Mouse (Mus musculus): ENCODE measurements at regions not wholly inside any gene's neighbourhood (a gene's known extent, or its start where the extent isn't known, plus 50 kb on each side); places are given as distances from the start of the nearest gene placed in this dataset.

- TF ChIP-seq CTCF (IDR thresholded peaks at IDR 0.05; ENCODE audit: low read depth) = no peak
- Histone ChIP-seq H3K27me3 (ENCODE audit: insufficient read depth, low read length) (no peaks in the 10 kb centered on the region), H3K4me2 (no peak overlapping the region), H3K27ac (ENCODE audit: low read depth) (no peak overlapping the region), H3K36me3 (ENCODE audit: insufficient read depth) (no peaks in the 10 kb centered on the region), H3K9me3 (ENCODE audit: low read depth, low read length) (no peaks in the 10 kb centered on the region), H3K9ac (no peak overlapping the region), H3K4me1 (ENCODE audit: insufficient read depth) (no peaks in the 10 kb centered on the region), H3K4me3 (ENCODE audit: low read depth, low read length) (no peak overlapping the region)
- ATAC-seq (ENCODE audit: insufficient read depth) (no peak), DNase-seq (no peak)
- 93% methylated on average over 6 of the region's 6 CpGs for WGBS
Measured at GRCm38 (mm10) chr13:101433162-101433561, 334.9 kb downstream of the Pik3r1 start.

DNA sequence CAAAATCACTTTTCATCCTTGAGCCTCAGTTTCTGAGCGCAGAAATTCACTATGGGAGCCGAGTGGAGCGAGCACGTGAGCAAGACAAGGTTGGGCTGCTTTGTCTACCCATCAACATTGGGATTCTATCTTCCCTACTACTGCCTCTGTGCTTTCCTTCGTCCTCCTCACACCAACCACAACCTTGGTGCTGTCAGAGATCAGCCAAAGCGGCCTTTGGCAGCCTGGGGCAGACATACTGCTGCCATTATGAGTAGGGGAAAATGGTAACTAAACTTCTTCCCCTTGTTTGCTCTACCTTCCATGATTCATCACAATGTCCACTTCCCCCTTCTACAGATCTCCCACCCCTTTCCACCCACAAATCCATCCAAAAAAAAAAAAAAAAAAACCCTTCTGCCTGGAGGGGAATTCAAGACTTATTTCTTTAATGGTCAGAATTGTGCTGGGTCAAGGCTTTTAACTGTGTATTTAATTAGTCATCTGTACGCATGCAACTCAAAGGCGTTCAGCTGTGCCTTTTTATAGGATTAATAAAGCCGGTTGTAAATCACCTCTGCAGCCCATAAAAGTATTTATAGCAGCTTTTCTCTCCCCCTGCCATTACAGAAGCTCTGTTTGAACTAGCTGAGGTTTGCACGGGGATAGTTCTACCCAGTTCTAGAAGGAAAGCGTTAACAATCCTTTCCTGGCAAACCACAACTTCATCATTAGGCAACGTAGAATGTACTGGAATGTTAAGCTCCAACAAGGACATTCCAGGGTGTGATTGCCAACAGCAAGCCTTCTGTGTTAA lies 340.4 kb downstream of the Pik3r1 start:
- no peak for ATAC-seq (ENCODE audit: insufficient read depth)

DNA sequence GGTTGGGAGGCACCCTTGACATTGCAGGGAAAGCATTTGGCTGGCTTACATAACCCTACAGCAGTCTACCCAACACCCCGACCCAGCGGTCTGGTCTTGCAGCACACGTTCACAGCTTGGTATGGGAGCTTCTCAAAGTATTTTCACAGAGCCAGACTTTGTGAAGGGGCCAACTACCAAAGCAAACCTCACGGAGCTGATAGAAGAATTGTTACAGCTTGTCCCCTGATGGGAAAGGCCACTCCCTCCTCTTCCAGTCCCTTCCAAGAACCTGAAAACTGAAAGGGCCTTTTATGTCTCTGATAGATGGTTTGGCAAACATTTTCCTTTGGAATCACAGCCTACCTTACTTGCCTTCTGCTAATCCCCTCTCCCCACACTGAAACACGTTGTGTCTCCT lies 341.6 kb downstream of the Pik3r1 start:
- no peaks in the 10 kb centered on the region for H3K36me3 ChIP-seq (ENCODE audit: insufficient read depth)
- TF ChIP-seq CTCF (IDR thresholded peaks at IDR 0.05; ENCODE audit: low read depth) = no peak
- ATAC-seq (ENCODE audit: insufficient read depth) (no peak), DNase-seq (no peak)
- H3K4me3 ChIP-seq (ENCODE audit: low read depth, low read length) = no peak overlapping the region
- H3K4me2 ChIP-seq = no peak overlapping the region
- H3K4me1 ChIP-seq (ENCODE audit: insufficient read depth) = no peaks in the 10 kb centered on the region
- no peak overlapping the region for H3K27ac ChIP-seq (ENCODE audit: low read depth)
- H3K27me3 ChIP-seq (ENCODE audit: insufficient read depth, low read length) = no peaks in the 10 kb centered on the region
- no peaks in the 10 kb centered on the region for H3K9me3 ChIP-seq (ENCODE audit: low read depth, low read length)
- H3K9ac ChIP-seq = no peak overlapping the region
- WGBS = 44% methylated on average over 5 of the region's 5 CpGs

More for the DNA sequence above, 340.4 kb downstream of the Pik3r1 start:
- Histone ChIP-seq H3K4me3 (ENCODE audit: low read depth, low read length) (no peak overlapping the region), H3K36me3 (ENCODE audit: insufficient read depth) (no peaks in the 10 kb centered on the region), H3K4me1 (ENCODE audit: insufficient read depth) (no peaks in the 10 kb centered on the region), H3K27me3 (ENCODE audit: insufficient read depth, low read length) (no peaks in the 10 kb centered on the region), H3K27ac (ENCODE audit: low read depth) (no peak overlapping the region), H3K9ac (no peak overlapping the region), H3K9me3 (ENCODE audit: low read depth, low read length) (no peaks in the 10 kb centered on the region), H3K4me2 (no peak overlapping the region)
- TF ChIP-seq CTCF (IDR thresholded peaks at IDR 0.05; ENCODE audit: low read depth) = no peak
- 78% methylated on average over 12 of the region's 12 CpGs for WGBS
- no peak for DNase-seq

GRCm38 (mm10) chr13:101422082-101422481 lies 345.9 kb downstream of the Pik3r1 start:
- H3K27ac ChIP-seq (ENCODE audit: low read depth) = no peak overlapping the region
- no peak overlapping the region for H3K4me3 ChIP-seq (ENCODE audit: low read depth, low read length)
- WGBS = 8% methylated on average over 3 of the region's 3 CpGs
- TF ChIP-seq CTCF (IDR thresholded peaks at IDR 0.05; ENCODE audit: low read depth) = no peak
- no peak overlapping the region for H3K4me2 ChIP-seq
- DNase-seq = no peak
- H3K36me3 ChIP-seq (ENCODE audit: insufficient read depth) = no peaks in the 10 kb centered on the region
- ATAC-seq (ENCODE audit: insufficient read depth) = no peak
- H3K27me3 ChIP-seq (ENCODE audit: insufficient read depth, low read length) = no peaks in the 10 kb centered on the region
- H3K9me3 ChIP-seq (ENCODE audit: low read depth, low read length) = no peaks in the 10 kb centered on the region
- H3K4me1 ChIP-seq (ENCODE audit: insufficient read depth) = no peaks in the 10 kb centered on the region
- H3K9ac ChIP-seq = no peak overlapping the region

GRCm38 (mm10) chr13:101419457-101420025 lies 348.5 kb downstream of the Pik3r1 start:
- Histone ChIP-seq H3K9ac (no peak overlapping the region), H3K9me3 (ENCODE audit: low read depth, low read length) (no peaks in the 10 kb centered on the region), H3K4me1 (ENCODE audit: insufficient read depth) (no peaks in the 10 kb centered on the region), H3K4me3 (ENCODE audit: low read depth, low read length) (no peak overlapping the region), H3K36me3 (ENCODE audit: insufficient read depth) (no peaks in the 10 kb centered on the region), H3K4me2 (no peak overlapping the region), H3K27ac (ENCODE audit: low read depth) (no peak overlapping the region), H3K27me3 (ENCODE audit: insufficient read depth, low read length) (no peaks in the 10 kb centered on the region)
- 76% methylated on average over 7 of the region's 7 CpGs for WGBS
- DNase-seq = no peak
- no peak for TF ChIP-seq CTCF (IDR thresholded peaks at IDR 0.05; ENCODE audit: low read depth)
- ATAC-seq (ENCODE audit: insufficient read depth) = no peak

DNA sequence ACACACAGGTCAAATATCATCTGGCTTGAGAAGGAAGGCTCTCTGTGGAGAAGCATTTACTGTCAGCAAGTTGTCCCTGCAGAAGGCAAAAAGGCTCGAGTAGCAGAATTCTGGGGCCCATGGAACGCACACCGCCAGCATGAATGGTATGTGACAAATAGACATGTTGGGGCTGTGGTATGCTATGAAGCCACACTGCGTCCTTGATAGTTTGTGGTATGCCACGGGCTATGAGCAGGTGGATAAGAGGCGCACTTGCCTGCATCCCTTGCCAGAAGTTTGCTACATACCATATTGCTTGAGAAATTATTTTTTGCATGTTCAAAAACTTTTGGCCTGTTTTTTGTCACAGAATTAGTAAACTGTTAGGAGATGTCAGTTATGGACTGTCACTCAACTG lies 349.7 kb downstream of the Pik3r1 start:
- ATAC-seq (ENCODE audit: insufficient read depth) (no peak), DNase-seq (no peak)
- Histone ChIP-seq H3K27ac (ENCODE audit: low read depth) (no peak overlapping the region), H3K4me3 (ENCODE audit: low read depth, low read length) (no peak overlapping the region), H3K4me1 (ENCODE audit: insufficient read depth) (no peaks in the 10 kb centered on the region), H3K4me2 (no peak overlapping the region), H3K36me3 (ENCODE audit: insufficient read depth) (no peaks in the 10 kb centered on the region), H3K9ac (no peak overlapping the region), H3K9me3 (ENCODE audit: low read depth, low read length) (no peaks in the 10 kb centered on the region), H3K27me3 (ENCODE audit: insufficient read depth, low read length) (no peaks in the 10 kb centered on the region)
- TF ChIP-seq CTCF (IDR thresholded peaks at IDR 0.05; ENCODE audit: low read depth) = no peak
- WGBS = 72% methylated on average over 6 of the region's 6 CpGs

GRCm38 (mm10) chr13:101408885-101409284 lies 359.1 kb downstream of the Pik3r1 start:
- Histone ChIP-seq H3K9me3 (ENCODE audit: low read depth, low read length) (no peaks in the 10 kb centered on the region), H3K36me3 (ENCODE audit: insufficient read depth) (no peaks in the 10 kb centered on the region), H3K4me2 (no peak overlapping the region), H3K9ac (no peak overlapping the region), H3K27ac (ENCODE audit: low read depth) (no peak overlapping the region), H3K27me3 (ENCODE audit: insufficient read depth, low read length) (no peaks in the 10 kb centered on the region), H3K4me1 (ENCODE audit: insufficient read depth) (no peaks in the 10 kb centered on the region), H3K4me3 (ENCODE audit: low read depth, low read length) (no peak overlapping the region)
- DNase-seq = no peak
- TF ChIP-seq CTCF (IDR thresholded peaks at IDR 0.05; ENCODE audit: low read depth) = no peak
- ATAC-seq (ENCODE audit: insufficient read depth) = no peak
- 79% methylated on average over 4 of the region's 4 CpGs for WGBS

Measured in lung, embryonic 14.5 days (tissue).